Mouse (Mus musculus) myocyte (in vitro differentiated cells): Measurements from ENCODE around the gene Osbpl2.

ENCODE experiments used
- CEBPB ChIP-seq: IDR thresholded peaks from 2 replicates; pipeline ENCODE4 v1.6.1; 2011; ENCODE audit warnings: mild to moderate bottlenecking, moderate library complexity; ENCODE audit not compliant: poor library complexity, insufficient read depth, severe bottlenecking
- E2F4 ChIP-seq: IDR thresholded peaks from one replicate; pipeline ENCODE4 v1.6.1; 2011; ENCODE audit warnings: mild to moderate bottlenecking, control low read depth, moderate library complexity; ENCODE audit not compliant: insufficient read depth
- MAX ChIP-seq: IDR thresholded peaks from one replicate; pipeline ENCODE4 v1.6.1; 2011; ENCODE audit warnings: low read depth, mild to moderate bottlenecking, control low read depth
- MYOD1 ChIP-seq, 3 experiments: IDR thresholded peaks; one replicate each; pipeline ENCODE4 v1.6.1; 2011; ENCODE audit warnings: control low read depth in 2 of 3, low read depth in 2 of 3, mild to moderate bottlenecking in 2 of 3, moderate library complexity in 1 of 3; ENCODE audit not compliant: insufficient read length in 2 of 3, control insufficient read depth in 1 of 3
- MYOG ChIP-seq, 3 experiments: IDR thresholded peaks; one replicate each; pipeline ENCODE4 v1.6.1; 2011; ENCODE audit warnings: control low read depth in 2 of 3, low read depth in 2 of 3, mild to moderate bottlenecking in 2 of 3; ENCODE audit not compliant: insufficient read length in 2 of 3, control insufficient read depth in 1 of 3, insufficient read depth in 1 of 3
- POLR2A ChIP-seq: IDR thresholded peaks from one replicate; pipeline ENCODE4 v1.6.1; 2011; ENCODE audit warnings: low read depth, mild to moderate bottlenecking, control low read depth, moderate library complexity; ENCODE audit not compliant: insufficient read length
- SRF ChIP-seq: IDR thresholded peaks from one replicate; pipeline ENCODE4 v1.6.1; 2011; ENCODE audit warnings: low read depth; ENCODE audit not compliant: control insufficient read depth, insufficient read length
- TCF12 ChIP-seq: IDR thresholded peaks from one replicate; pipeline ENCODE4 v1.6.1; 2011; ENCODE audit warnings: mild to moderate bottlenecking, control low read depth; ENCODE audit not compliant: poor library complexity, insufficient read depth, severe bottlenecking
- USF1 ChIP-seq: IDR thresholded peaks from one replicate; pipeline ENCODE4 v1.6.1; 2011; ENCODE audit warnings: low read depth, mild to moderate bottlenecking, control low read depth, moderate library complexity

DNA sequence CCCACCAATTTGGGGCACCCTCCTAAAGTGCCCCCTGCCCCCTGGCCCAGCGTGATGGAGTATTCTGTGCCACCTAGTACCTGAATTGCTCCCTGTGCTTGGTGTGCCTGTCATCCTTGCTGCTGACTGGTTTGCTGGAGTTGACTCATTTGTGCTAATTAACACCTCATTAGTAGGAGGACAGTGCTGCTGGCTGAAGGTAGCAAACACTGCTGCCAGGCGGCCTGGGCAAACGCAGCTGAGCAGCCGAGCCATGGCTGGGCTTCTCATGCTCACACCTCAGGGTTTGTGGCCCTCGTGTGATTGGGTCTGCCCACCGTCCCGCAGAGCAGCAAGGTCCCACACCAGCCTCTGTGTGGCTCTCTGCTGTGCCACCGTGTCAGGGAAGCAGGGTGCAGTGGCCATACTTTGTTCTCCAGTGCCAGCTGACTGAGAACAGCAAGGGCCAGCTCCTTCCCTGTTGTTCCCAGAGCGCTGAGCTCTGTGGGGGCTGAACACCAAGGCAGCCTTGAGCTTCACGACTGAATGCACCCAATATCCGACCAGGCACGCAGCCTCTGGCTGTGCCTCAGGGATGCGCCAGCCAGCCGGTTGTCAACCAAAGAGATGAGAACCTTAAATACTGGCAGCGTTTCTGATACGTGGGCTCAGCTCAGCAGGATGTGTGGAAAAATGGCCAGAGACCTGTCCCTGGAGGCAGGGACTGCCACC, 33.0 kb upstream of the Osbpl2 start:
- TF ChIP-seq E2F4 = no peak
- TF ChIP-seq USF1 = no peak
- no peak for TF ChIP-seq TCF12
- TF ChIP-seq POLR2A = no peak
- no peak for TF ChIP-seq CEBPB
- no peak for TF ChIP-seq MAX
- TF ChIP-seq MYOD1 (IDR thresholded peaks at IDR 0.05; ENCODE audit: control insufficient read depth in 1 of 3, insufficient read length in 2 of 3, low read depth in 2 of 3) = no peak
- TF ChIP-seq MYOG (IDR thresholded peaks at IDR 0.05; ENCODE audit: control insufficient read depth in 1 of 3, insufficient read depth in 1 of 3, insufficient read length in 2 of 3, low read depth in 2 of 3) = no peak
- TF ChIP-seq SRF = no peak
